Mouse (Mus musculus) megakaryocyte-erythroid progenitor cell, adult 5-6 weeks (primary cell): ENCODE results near the gene Inhbe. TPM values are rescaled to one million over a fixed set of nuclear protein-coding genes. Genes with fewer than 3 reads are reported as not detected.

ENCODE experiments used
- ATAC-seq: replicated peaks from 2 replicates; pipeline ENCODE4 v1.8.0; 2016; ENCODE audit warnings: mild to moderate bottlenecking, inconsistent platforms; ENCODE audit not compliant: severe bottlenecking, poor library complexity, low FRiP score, low TSS enrichment
- total RNA-seq, 2 experiments: library from RNA; stranded (forward) in 1 of 2; stranded (reverse) in 1 of 2; fragments of 200-1000, 215-1000 nt in 1 of 2; fragments of >200 nt in 1 of 2; fragmentation: Nextera tagmentation in 1 of 2; gene quantifications; 2 replicates each; pipeline ENCODE4 v1.2.3; 2014 to 2017

The Inhbe gene
- total RNA-seq, 2 experiments from 2014 or later = not detected

DNA sequence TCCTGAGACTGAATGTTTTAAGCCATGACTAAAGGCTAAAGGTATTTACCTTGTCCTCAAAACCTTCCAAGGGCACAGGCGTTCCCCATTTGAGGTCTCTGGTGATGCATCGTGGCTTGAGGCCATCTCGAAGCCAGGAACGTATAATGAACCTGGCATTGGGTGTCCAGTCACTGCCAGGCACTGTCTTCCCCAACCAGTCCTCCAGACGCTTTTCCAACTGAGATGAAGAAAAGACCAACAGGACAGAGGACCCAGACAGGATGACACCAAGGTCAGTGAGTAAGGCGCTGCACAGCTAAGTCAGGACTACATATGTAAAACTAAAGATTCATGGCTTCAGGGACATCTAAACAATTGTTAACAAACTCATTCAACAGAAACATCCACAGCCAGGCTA is 53.9 kb downstream of the Inhbe start:
- ATAC-seq = no peak

Other genes with a start within 250 kb of the Inhbe start
- 55.8 and 64.5 TPM in 2 replicates for gene Os9, start 233.3 kb downstream of the Inhbe start, total RNA-seq (2014; fragmentation: Nextera tagmentation)
- gene Os9, start 233.3 kb downstream of the Inhbe start, total RNA-seq (2017) = 152 and 154 TPM in 2 replicates
- 67.2 and 84.7 TPM in 2 replicates for gene B4galnt1, start 189.2 kb downstream of the Inhbe start, total RNA-seq (2014; fragmentation: Nextera tagmentation)
- gene B4galnt1, start 189.2 kb downstream of the Inhbe start, total RNA-seq (2017) = 18.5 and 23.3 TPM in 2 replicates
- gene Slc26a10, start 173.8 kb downstream of the Inhbe start, total RNA-seq (2014; fragmentation: Nextera tagmentation) = 1.8 TPM in 1 of 2 replicates, not detected in the other
- 1.8 TPM in 1 of 2 replicates, not detected in the other for gene Slc26a10, start 173.8 kb downstream of the Inhbe start, total RNA-seq (2017)
- gene Arhgef25, start 164.3 kb downstream of the Inhbe start, total RNA-seq (2014; fragmentation: Nextera tagmentation) = 22.7 and 46.0 TPM in 2 replicates
- 35.4 and 35.7 TPM in 2 replicates for gene Arhgef25, start 164.3 kb downstream of the Inhbe start, total RNA-seq (2017)
- gene Dtx3, start 158.7 kb downstream of the Inhbe start, total RNA-seq (2014; fragmentation: Nextera tagmentation) = 97.0 and 160 TPM in 2 replicates
- gene Dtx3, start 158.7 kb downstream of the Inhbe start, total RNA-seq (2017) = 28.5 and 29.5 TPM in 2 replicates
- gene Pip4k2c, start 142.8 kb downstream of the Inhbe start, total RNA-seq (2014; fragmentation: Nextera tagmentation) = 58.6 and 59.9 TPM in 2 replicates
- 28.0 and 35.3 TPM in 2 replicates for gene Pip4k2c, start 142.8 kb downstream of the Inhbe start, total RNA-seq (2017)
- gene Kif5a, start 91.1 kb downstream of the Inhbe start, total RNA-seq (2014; fragmentation: Nextera tagmentation) = not detected in 2 replicates
- gene Kif5a, start 91.1 kb downstream of the Inhbe start, total RNA-seq (2017) = 0.14 and 0.23 TPM in 2 replicates
- 100 and 123 TPM in 2 replicates for gene Dctn2, start 88.0 kb downstream of the Inhbe start, total RNA-seq (2014; fragmentation: Nextera tagmentation)
- 106 and 124 TPM in 2 replicates for gene Dctn2, start 88.0 kb downstream of the Inhbe start, total RNA-seq (2017)
- gene Mbd6, start 65.4 kb downstream of the Inhbe start, total RNA-seq (2014; fragmentation: Nextera tagmentation) = 42.8 and 72.8 TPM in 2 replicates
- 2.7 and 3.8 TPM in 2 replicates for gene Mbd6, start 65.4 kb downstream of the Inhbe start, total RNA-seq (2017)
- 135 and 140 TPM in 2 replicates for gene Mars, start 42.6 kb downstream of the Inhbe start, total RNA-seq (2014; fragmentation: Nextera tagmentation)
- 213 and 264 TPM in 2 replicates for gene Mars, start 42.6 kb downstream of the Inhbe start, total RNA-seq (2017)
- 20.9 and 31.7 TPM in 2 replicates for gene Arhgap9, start 32.4 kb downstream of the Inhbe start, total RNA-seq (2014; fragmentation: Nextera tagmentation)
- 10.5 and 10.8 TPM in 2 replicates for gene Arhgap9, start 32.4 kb downstream of the Inhbe start, total RNA-seq (2017)
- gene Gli1, start 12.4 kb downstream of the Inhbe start, total RNA-seq (2014; fragmentation: Nextera tagmentation) = not detected in 2 replicates
- not detected in 2 replicates for gene Gli1, start 12.4 kb downstream of the Inhbe start, total RNA-seq (2017)
- not detected in 2 replicates for gene Inhbc, start 16.0 kb upstream of the Inhbe start, total RNA-seq (2014; fragmentation: Nextera tagmentation)
- not detected in 2 replicates for gene Inhbc, start 16.0 kb upstream of the Inhbe start, total RNA-seq (2017)
- 46.8 and 49.9 TPM in 2 replicates for gene R3hdm2, start 25.9 kb upstream of the Inhbe start, total RNA-seq (2014; fragmentation: Nextera tagmentation)
- gene R3hdm2, start 25.9 kb upstream of the Inhbe start, total RNA-seq (2017) = 25.3 and 38.5 TPM in 2 replicates
- gene Stac3, start 147.3 kb upstream of the Inhbe start, total RNA-seq (2014; fragmentation: Nextera tagmentation) = not detected in 2 replicates
- not detected in 2 replicates for gene Stac3, start 147.3 kb upstream of the Inhbe start, total RNA-seq (2017)
- gene Ndufa4l2, start 160.6 kb upstream of the Inhbe start, total RNA-seq (2014; fragmentation: Nextera tagmentation) = not detected in 2 replicates
- not detected in 2 replicates for gene Ndufa4l2, start 160.6 kb upstream of the Inhbe start, total RNA-seq (2017)
- 159 and 164 TPM in 2 replicates for gene Shmt2, start 168.0 kb upstream of the Inhbe start, total RNA-seq (2014; fragmentation: Nextera tagmentation)
- gene Shmt2, start 168.0 kb upstream of the Inhbe start, total RNA-seq (2017) = 76.6 and 87.1 TPM in 2 replicates
- gene Nxph4, start 180.1 kb upstream of the Inhbe start, total RNA-seq (2014; fragmentation: Nextera tagmentation) = not detected in 2 replicates
- not detected in 2 replicates for gene Nxph4, start 180.1 kb upstream of the Inhbe start, total RNA-seq (2017)